Mouse (Mus musculus): ENCODE data around the gene Tmem186.

Tmem186 gene

DNA sequence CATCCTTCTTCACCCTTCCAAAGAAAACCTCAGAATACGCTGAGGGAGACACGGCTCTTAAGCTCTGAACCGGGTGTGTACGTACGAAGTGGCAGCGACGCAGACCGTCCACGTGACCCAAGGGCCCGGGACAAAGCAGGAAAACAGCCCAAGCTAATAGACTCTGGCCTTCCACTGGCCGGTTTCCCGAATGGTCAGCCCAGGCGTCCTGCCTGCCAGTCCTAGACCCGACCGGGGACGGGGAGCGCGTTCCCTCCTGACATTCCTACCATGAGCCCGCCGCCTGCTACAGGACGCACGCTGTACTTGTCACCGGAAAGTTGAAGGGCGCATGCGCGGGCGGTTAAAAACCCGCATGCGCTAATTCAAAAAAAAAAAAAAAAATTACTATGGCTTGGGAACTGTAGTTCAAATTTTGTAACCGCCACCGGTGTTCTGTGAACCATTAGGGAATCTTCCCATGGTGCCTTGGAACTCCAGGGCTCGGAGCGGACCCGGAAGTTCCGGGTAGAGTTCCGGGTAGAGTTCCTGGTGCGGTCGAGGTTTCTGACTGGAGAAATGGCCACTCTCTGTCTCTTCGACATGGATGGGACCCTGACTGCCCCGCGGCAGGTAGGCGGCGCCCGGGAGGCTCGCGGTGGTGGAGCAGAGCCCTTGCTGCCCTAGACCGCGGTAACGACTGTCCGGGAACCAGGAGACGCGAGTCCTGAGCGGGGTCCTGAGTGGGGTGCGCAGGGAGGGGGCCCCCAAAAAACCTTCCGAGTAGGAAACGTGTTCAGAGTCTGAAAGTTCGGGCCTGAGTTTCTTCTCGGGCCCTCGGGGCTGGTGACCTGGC, at the start of gene Tmem186, which contains the start of gene Pmm2:
Tmem186 (minus strand) TSS at position 496 of the 835 bp plus-strand sequence.
Pmm2 (plus strand) TSS at position 458 of the 835 bp plus-strand sequence.
- DNase-seq (ENCODE audit: low read depth, low spot score) = peak; percentile 78

DNA sequence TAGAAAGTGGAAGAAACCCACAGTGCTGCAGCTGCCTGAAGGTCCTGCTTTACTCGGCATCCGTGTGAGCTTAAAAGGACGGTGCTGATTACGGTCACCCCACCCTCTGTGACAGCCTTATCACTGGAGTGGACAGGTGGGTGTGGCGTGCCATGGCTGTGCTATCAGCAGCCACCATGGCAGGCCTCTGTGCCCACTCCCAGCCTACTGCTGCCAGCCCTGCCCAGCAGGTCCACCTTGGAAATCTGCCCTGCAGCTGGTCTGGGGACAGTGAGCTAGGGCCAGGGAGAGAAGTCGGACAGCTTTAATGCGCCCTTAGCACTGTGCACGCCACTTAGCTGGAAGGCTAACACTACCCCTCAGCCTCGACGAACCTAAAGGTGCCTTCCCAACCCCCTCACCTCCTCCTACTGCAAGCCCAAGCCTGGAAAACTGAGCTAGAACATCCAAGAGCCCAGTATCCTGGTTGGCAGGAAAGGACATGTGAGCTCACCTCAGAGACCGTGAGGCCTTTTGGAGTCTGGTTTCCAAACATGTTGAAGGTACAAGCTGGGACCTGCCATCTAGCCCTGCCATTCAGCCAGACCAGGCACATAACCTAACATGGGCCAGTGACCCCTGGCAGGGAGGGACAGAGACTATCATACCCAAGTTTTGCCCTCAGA, 49.5 kb upstream of the Tmem186 start:
- DNase-seq (ENCODE audit: low read depth, low spot score) = peak; percentile 86

DNA sequence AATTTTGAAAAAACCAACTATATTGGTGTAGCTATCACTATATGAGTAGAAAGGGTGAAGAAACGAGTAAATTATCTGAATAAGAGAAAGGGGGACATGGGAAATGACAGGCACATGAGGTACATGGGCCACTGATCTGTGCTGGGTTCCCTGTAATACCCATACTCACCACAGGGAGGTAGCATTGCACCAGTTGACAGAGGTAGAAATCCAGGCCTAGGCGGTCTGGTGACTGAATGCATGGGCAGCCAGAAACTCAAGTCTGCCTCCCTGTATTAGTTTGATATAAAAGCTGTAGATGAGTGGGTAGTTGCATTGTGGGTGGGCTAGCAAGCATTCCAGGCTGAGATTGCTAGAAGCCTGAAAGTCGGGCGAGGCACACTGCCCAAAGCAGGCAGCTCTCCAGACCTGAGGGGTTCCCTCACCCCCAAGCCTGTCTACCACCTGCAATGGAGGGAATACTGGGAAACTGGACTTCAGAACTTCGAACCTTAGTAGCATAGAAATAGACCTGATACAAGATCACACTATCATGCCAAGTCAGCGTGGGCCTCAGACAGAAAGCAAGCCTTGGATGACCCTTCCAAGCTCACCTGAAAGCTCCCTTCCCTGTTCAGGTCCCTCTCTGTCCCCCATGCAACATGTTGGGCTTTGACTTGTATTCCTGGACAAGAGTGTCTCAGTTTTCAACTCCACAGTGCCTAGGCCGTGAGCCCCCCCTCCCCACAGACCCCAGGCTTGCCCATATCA, 48.8 kb upstream of the Tmem186 start:
- peak; percentile 94 for DNase-seq (ENCODE audit: low read depth, low spot score)

DNA sequence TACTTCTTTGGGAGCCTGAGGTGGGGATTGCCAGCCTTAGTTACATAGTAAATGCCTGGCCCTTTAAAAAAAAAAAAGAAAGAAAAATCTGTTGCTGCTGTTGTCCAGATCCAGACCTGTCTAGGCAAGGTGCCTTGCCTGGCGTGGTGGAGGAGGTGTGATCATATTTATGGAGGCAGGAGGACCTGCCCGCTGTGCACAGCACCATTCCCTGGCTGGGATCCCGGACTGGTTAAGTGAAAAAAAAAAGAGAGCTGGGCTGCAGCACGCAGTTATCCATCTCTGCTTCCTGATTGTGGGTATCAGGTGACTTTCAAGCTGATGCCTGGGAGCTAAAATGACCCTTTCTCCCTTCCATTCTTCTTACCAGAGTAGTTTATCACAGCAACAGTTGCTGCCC, 47.6 kb upstream of the Tmem186 start:
- DNase-seq (ENCODE audit: low read depth, low spot score) = no peak

DNA sequence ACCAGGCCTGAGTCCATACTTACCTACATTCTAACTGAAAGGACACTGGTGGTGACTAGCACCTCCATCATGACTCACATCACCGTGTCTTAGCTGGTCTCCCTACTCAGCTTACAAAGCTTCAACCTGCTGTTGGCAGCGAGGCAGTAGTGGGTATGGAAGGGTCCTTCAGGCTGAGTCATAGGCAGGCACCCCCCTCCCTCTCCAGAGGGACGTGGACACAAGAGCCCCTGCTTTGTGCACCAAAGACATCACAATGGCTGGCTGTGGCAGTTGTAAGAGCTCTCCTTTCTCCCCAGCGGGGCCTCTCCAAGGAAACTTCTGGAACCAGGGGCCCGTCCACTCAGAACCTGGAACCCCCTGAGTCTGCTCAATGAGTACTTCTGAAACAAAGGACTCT, 43.0 kb upstream of the Tmem186 start, which contains the start of gene Gm5767:
Gm5767 (plus strand) TSS at position 301 of the 400 bp plus-strand sequence.
- no peak for DNase-seq (ENCODE audit: low read depth, low spot score)

DNA sequence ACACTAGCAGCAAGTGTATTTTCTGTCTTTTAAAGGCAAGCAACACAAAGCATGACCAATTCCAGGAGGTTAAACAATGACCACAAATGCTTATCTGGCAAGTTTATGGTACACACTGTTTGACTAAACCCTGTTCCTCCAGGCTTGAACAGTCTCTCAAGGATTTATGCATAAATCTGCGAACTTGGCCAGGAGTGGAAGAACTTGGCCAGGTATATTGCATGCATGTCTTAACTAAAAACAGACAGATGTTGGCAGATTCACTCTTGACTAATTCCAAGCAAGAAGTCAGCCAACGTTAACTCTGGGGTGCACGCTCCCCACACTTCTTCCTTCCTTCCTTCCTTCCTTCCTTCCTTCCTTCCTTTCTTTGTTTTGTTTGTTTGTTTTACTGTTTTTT, 42.3 kb upstream of the Tmem186 start:
- no peak for DNase-seq (ENCODE audit: low read depth, low spot score)

DNA sequence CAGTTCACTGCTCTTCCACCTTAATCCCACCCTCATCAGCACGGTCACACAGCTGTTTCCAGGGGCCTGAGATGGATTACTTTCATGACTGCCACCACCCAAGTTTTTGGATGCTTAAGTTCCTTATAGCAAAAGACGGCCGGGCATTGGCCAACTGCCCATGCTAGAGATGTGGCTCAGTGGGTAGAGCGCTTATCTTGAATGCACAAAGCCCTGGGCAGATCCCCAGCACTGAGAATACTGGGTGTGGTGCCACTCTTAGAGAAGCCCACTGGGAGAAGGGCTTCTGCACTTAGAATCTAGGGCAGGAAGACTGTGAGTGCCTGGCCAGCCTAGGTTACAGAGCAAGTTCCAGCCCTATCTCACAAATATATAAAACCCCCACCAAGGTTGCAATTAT, 41.2 kb upstream of the Tmem186 start:
- DNase-seq (ENCODE audit: low read depth, low spot score) = no peak

DNA sequence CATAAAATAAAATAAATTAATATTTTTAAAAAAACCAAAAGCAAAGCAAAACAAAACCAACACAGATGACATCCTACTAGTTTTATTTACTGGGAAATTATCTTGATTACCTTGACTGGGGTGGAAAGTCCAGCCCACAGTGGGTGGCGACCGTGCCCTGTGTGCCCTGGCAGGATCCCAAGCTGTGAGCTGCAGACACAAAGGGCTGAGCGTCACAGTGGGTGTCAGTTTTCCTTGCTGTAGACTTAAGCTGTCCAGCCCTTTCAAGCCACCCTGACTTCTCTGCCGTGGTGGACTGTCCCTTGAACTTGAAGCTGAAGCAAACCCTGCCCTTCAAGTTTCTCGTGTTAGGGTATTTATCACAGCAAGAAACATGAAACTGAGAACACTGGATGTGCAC, 40.5 kb upstream of the Tmem186 start:
- no peak for DNase-seq (ENCODE audit: low read depth, low spot score)

DNA sequence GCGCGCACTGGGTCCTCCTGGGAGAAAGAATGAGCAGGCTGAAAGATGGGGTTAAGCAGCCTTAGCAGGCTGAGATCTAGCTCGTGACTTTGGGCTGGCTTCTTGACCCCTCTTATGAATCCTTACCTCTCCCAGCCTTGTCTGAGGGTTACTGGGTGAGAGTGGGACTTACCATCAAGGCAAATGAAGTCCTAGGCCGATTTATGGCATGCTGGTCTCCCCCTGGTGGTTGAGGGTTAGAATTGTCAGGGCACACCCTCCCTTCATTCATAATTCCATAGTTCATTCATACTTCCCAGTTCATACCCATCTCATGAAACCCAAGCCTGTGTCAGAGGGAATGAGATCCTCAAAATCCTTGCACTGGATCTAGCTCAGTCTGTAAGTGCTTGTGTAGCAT, 39.3 kb upstream of the Tmem186 start:
- DNase-seq (ENCODE audit: low read depth, low spot score) = peak; percentile 77

DNA sequence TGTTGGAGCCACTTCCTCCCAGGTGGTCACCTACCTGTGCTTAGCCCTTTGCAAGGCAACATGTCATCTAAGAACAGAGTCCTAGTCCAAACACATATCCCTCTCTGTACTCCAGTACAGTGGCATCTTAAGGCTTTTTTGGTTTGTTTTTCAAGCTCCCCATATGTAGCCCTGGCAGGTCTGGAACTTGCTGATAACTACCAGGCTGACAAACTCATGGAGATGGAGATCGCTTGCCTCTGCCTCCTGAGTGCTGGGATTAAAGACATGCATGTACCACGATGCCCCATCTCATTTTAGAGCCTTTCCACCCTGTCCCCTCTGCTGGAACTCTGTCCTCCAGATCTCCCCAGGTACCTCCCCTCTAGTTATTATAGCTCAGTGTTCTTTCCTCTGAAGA, 38.7 kb upstream of the Tmem186 start:
- DNase-seq (ENCODE audit: low read depth, low spot score) = peak; percentile 66

DNA sequence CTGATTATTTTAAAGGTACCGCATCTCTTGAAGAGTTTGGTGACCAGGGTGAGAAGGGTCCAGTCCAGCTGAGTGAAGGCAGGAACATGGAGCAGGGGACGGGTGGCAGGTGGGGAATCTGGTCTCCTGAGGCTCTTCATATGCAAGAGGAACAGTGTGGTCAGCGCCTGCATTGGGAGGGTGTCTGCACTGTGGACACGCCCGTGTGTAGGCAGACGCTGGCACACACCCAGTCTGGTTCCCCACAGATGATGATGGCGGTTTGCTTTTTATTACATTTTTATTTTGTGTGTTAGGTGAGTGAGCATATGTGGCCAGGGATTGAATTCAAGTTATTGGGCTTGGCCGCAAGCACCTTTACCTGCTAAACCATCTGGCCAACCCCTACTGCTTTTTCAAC, 38.0 kb upstream of the Tmem186 start:
- peak; percentile 59 for DNase-seq (ENCODE audit: low read depth, low spot score)

DNA sequence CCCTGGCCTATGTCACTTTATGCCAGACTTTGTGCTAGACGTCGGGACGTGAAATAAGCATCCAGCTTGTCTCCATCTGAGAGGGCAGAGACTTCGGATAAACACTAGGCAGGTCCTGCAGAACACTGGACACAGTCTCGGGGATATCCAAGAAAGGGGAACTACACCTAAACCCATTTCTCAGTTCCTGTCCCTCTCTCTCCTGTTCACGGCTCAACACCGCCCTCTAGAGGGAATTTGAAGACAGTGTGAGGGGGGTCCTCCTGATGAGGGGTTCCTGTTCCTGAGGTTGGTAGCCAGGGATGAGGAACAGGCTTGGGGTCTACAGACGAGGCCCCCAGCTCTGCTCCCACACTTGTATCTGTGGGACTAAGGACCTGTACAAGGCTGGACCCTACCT, 36.7 kb upstream of the Tmem186 start:
- peak; percentile 71 for DNase-seq (ENCODE audit: low read depth, low spot score)

DNA sequence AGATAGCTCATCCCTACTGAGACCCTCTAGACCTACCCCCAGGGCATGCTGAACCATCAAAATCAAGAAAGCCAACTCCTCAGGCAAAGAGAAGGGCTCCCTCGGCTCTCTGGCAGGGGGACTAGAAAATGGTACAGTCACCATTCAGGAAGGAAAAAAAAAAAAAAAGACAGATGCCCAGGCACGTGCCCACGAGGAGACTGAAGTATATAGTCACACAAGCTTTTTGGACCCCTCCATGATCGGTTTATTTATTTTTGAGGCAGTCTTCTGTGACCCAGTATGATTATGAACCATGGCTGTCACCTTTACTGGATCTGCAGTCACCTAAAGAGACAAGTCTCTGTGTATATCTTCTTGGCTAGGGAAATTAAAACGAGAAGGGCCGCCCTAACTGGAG, 35.8 kb upstream of the Tmem186 start:
- DNase-seq (ENCODE audit: low read depth, low spot score) = no peak

DNA sequence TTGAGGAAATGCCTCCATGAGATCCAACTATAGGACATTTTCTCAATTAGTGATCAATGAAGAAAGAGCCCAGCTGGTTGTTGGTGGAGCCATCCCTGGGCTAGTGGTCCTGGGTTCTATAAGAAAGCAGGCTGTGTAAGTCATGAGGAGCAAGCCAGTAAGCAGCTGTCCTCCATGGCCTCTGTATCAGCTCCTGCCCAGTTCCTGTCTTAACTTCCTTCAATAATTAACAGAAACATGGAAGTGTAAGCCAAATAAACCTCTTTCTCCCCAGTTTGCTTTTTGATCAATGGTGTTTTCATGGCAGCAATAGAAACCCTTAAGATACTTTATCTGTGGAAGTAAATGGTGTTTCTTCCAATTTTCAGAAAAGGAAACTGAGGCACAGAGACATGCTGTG, 35.3 kb upstream of the Tmem186 start:
- no peak for DNase-seq (ENCODE audit: low read depth, low spot score)

DNA sequence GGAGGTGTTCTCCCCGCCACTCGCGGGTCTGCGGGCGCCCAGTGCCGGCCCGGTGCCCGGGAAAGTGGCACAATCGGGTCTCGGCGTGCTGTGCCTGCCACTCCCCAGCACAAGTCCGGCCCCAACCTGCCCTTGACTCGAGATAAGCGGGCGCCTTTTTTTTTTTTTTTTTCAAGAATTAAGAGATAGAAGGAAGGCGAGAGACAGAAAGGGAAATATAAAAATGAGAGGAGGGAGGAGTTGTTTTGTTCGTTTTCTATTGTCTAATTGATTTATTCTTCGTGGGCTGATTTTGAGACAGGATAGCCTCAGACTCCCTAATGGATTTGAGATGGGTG, 34.8 kb upstream of the Tmem186 start:
- no peak for DNase-seq (ENCODE audit: low read depth, low spot score)

DNA sequence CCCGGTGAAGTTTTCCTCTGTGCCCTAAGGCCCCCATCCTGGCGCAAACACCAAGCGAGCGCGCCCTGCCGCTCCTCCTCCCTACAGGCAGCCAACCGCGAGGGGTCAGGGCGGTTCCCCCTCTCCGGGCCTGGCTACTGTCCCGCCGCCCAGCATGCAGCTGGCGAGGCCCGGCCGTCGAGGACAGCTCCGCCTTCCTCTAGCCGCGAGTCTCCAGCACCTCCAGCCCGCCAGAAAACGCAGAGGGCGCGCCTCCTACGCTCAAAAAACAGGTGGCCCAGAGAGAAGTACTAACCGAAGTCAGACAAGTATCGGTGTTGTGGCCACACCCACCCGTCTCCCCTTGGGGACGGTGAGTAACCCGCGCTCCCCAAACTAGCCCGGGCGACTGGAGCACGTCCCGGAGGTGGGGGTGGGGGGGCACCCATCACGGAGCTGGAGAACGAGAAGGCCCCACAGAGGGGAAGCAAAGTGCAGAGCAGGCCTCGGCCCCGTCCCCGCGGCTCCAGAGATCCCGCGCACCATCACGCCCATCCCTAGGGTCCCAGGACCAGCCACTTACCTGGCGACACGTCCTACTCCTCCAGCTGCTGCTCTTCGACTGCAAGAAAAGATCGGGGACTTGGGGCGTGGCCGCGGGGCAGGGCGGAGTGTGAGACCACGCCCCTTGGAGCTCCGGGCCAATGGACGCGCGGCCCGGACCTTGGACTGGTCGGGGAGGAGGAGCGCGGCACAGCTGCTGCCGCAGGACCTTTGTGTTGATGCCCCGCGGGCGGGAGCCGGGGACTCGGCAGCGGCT, 34.2 kb upstream of the Tmem186 start, which contains the start of gene Carhsp1:
Carhsp1 (minus strand) TSS at position 605 of the 799 bp plus-strand sequence.
- DNase-seq (ENCODE audit: low read depth, low spot score) = peak; percentile 93

DNA sequence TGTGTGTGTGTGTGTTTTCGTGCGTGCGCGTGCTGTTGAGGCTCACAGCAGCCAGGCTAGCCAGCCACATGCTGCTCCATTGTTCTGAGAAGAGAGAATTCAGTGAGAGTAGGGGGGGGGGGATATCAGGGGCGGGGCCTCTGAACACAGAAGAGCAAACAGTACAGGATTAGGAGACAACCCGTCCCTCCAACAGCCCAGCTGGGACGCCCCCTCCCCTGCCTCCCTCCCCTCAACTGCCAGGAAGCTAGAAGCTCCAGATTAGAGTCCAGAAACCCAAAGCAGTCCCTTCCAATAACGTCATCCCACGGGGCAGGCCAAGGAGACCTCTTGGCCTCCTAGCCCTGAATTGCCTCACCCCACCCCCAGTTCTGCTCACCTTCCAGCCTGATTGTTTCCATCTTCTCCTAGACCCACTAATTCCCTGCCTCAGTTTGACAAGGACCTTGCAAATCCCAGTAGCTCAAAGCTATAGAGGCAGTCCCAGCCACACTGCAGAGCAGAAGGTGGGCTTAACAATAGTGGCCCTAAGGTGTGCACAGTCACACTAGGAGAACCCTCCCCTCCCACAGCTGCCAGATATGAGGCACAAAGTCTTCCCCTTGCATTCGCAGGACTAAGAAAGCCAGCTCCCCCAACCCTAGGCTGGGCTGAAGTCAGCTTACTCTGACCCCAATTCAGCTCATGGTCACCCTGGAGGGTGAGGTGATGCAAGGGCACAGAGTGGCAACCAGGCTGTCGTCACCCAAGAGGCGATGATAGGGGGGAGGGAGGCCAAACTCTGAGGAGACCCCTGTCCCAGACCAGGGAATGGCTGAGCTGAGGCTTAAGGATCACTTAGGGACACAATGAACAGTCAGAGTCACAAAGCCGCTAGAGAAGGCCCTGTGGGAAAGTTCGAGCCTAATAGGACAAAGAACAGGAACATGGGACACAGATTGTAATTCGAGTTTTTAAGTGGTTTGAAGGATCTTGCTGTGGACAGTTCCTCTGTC, 32.8 kb upstream of the Tmem186 start:
- DNase-seq (ENCODE audit: low read depth, low spot score) = no peak

DNA sequence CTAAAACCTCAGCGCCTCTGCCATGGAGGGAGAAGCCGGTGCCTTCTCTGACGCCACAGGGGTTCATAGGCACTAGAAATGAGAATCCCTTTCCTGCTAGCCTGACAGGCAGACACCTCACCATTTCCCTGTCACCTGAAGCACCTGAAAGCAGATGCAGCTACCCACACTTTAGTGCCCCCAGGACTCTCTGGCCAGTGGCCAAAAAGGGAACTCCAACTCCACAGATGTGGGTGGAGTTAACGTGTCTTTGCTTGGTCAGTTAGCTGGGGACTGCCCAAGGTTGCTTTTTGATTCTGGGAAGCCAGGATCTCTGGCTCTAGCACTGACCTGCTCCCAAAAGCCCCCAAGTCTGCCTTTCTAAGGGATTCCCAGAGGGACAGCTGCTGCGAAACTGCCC, 31.9 kb upstream of the Tmem186 start:
- no peak for DNase-seq (ENCODE audit: low read depth, low spot score)

DNA sequence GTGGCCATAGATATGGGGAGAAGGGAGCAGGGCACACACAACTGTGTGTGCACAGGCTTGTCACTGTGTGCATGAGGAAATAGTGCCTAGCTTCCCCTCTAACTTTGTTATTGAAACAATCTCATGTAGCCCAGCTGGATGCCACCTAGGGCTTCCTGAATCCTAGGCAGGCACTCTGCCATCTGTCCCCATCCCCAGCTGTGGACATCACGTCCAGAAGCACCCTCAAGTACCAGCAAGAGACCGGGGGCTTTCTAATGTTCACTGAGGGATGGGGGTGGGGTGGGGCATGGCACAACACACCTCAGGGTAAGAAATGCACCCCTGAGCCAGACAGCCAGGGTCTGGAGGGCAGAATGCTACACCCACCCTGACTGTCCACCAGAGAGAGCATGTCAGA, 30.9 kb upstream of the Tmem186 start:
- DNase-seq (ENCODE audit: low read depth, low spot score) = no peak

DNA sequence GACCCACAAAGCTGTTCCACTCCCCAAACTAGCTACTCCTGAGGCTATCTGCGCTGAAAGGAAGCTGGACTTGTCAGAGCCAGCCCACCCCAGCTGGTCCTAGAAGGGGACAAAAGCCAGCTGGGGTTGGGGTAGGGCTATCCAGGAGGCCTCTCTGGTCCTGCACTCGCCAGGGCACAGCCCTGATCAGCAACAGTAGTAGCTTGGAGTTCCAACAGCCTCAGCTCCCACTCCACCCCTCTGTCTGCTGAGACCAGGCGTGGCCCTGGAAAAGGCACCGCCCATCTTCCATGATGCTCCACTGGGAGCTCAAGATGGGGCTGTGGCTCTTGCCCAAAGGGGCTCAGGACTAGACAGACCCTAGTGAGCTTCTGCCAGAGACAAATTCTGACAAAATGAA, 30.3 kb upstream of the Tmem186 start:
- DNase-seq (ENCODE audit: low read depth, low spot score) = no peak
